Mouse (Mus musculus): Measurements from ENCODE around the gene Kcnrg.
A peak's percentile ranks its signal among the peaks of the same experiment; 100 is the strongest.

Kcnrg gene

DNA sequence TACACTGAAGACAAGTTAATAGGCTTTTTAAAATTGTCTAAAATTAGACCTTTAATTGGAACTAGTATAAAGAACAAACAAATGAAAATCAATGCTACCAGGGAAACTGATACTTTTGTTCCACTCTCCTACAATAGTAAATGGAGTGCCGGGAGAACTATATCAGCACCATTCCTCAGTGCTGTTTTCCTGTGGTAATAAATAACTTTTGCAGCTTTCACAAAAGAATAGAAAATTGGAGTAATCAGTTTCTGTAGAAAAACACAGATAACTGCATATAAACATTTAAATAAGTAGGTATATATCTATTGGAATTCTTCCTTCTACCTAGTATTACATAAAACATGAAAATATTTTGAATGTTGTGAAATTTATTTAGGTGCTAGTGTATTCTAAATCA, 38.3 kb downstream of the Kcnrg start:
- DNase-seq (ENCODE audit: low spot score): no peak

DNA sequence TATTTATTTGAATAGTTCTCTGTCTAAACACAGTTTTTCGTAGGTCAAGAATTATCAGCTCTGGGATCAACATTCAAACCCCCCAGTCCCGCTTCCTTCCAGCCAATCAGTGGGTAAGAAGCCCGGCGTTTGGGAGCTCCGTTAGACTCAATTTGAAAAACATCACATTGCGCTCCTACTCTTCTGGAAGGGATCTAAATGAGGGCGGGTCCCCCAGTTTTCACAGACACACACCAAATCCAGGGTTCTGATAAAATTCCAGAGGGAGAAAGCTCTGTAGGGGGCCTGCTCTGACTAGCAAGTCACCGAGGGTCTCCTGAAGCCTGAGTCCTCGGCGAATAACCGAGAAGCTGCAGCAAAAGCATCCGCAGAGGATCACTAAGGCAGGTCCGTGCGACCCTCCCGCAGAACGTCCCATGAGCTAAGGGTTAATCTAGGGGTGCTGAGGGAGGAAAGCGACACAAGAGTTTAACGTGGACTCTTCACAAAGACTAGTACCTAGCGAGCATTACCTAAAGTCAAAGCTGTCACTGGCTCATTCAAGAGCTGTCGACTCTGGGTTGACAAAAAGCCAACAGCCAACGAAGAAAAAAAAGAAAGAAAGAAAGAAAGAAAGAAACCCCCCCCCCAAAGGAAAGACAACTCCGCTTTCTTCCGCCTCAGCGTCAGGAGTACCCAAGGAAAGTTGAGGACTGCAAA, 40.1 kb downstream of the Kcnrg start:
- no peak for DNase-seq (ENCODE audit: low spot score)

DNA sequence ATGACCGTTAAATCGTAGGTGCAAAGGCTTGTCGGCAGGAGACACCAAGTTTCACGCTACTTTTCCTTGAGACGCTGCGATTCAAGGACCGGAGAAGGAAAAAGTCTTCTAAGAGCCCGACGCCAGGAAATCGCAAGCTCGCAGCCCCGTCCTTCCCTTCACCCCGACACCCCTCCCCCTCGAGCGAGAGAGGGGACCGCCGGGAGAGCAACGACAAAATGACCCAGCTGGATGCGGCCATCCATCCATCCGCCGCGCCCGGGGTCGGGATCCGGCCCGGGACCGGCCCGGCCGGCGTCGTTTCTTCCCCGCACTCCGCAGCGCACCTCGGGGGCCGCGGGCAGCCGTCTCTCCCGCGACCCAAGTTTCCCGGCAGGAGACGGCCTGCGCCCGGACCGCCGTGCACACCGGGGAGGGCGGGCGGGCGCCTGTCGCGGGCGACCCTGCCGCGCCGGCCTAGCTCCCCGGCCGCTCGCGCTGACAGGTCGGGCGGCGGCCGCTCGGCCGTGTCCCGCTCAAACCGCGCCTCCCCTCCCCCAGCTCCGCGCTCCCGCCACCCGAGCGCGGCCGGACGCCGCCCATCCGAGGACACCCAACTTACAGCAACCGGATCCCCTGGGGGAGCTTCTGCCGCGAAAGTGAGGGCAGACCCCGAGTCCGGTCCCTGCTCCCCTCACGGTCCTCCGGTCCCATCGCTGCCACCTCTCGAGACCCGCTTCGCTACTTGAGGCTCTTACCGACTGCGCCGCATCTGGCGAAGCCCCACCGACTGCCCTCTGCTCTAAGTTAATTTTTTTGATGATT, 40.8 kb downstream of the Kcnrg start:
- no peak for DNase-seq (ENCODE audit: low spot score)

DNA sequence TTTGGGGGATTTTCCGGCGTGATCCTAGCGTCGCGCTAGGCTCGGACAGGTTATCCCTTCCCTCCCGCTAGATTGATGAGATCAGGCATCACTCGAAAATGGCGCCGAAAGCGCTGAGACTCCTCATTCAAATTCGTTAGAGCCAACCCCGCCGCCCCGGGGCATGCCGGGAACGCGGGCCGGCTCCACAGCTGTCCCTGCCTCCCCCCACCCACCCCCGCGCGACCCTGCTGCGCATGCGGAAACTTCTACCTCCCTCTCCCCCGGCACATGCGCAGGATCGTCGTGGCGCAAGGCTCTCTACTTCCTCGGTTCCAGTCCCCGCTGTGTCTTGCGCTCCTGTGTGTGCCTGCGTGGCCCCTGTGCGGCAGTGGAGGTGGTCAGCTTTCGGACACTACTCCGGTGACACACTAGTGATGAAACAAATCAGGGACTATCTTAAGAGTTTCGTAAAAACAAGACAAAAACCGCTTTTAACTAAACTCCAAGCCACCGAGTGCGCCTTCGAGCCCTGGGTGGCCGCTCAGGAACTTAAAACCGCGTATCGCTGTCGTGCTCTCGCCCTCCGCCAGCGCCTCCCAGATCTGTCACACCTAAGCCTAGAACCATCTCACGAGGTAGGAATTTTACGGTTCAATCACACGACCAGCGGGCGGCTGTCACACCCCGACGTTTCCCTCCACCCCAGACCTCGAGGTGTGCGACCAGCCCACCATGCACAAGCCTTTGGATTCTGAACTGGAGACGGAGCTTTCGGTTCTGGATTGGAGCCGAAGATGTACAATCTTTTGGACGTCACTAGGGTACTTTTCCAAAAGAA, 41.6 kb downstream of the Kcnrg start:
- peak; percentile 80 for DNase-seq (ENCODE audit: low spot score)

DNA sequence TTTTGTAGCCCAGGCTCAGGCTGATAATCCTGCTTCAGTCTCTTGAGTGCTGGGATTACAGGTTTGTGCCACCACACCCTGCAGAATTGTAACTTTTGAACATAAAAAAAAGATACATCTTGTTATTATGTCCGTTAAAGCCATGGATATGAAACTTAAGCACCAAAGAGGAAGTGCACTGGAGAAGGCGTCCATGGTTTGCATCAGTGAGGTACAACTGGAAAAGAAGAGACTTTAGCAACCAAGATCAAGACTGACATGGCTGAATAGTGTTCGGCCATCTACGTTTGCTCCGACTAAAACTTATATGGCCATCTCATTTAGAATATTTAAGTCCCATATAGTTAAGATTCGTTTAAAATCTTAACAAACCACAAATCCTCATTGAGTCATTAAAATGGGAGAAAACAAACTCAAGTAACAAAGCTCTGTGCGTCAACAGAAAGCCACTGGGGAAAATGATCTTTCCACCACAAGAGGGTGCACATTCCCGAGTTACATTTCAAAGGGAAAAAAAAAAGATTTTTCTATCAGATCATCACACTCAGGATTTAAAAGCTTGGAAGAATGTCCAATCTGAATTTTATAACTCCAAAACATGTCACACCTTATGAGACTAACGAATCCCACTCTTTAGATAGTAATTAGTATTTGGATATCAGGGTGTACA, 43.2 kb downstream of the Kcnrg start:
- no peak for DNase-seq (ENCODE audit: low spot score)

DNA sequence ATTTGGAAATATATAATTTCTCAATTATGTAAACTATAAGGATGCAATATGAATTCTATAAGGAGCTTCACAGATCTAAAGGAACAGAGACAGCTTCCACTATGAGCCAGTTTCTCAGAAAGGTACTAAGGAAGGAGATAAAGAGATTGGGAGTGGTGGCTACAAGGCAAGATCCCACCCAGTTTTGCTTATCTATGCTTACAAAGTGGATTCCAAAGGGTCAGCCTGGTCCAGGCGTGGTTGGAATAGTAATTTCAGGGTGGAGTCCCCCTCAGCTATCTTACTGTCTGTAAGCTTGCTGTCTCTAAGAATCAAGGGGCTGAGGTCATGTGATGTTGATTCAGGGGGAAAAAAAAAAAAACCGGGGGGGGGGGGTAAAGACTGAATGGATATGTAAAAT, 49.2 kb downstream of the Kcnrg start:
- DNase-seq (ENCODE audit: low spot score): no peak

DNA sequence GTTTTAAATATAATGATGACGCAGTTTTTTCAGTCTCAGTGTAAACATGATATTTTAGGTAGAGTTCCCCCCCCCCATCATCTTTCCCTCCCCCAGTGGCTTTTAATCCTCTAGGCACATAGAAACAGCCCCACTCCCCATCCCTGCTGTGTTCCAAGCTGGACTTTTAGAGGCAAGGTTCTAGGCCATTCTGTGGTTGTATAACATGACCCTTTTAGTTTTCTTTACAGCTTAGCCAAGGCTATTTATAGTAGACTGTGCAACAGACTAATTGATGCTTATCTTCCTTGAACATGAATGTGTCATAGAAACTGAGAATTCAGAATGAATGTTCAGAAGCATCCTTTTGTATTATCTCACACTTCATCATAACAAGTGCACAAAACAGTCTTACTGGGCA, 54.2 kb downstream of the Kcnrg start:
- no peak for DNase-seq (ENCODE audit: low spot score)

DNA sequence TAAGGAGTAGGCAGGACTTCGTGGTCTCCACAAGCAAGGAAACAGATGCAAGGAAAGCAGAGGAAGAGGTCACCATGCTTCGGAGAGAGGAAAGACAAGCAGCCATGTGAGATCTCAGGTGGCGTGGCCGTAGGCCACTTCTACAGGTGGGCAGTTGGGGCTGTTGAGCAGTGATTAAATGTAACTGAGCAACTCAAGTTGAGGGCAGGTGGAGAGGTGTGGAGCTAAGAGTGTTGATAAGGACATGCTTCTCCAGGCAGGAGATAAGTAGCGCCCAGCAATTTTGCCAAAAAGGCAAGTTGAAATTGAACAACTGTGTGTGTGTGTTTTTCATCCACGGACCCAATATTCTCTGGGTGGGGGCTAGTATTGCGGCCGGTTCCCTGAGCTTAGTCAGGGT, 55.0 kb downstream of the Kcnrg start:
- no peak for DNase-seq (ENCODE audit: low spot score)

All from left cerebral cortex, adult 11 months (tissue).